Mouse (Mus musculus) CH12.LX (cell line): ENCODE measurements around the gene Schip1.

ENCODE experiments used
- CTCF ChIP-seq, 2 experiments: IDR thresholded peaks in 1 of 2; conservative IDR thresholded peaks in 1 of 2; 2 replicates each; pipeline ENCODE4 v1.5.1; 2011 to 2012; ENCODE audit warnings: low read depth in 2 of 2, low read length in 2 of 2, improper control_type of control experiment in 1 of 2, inconsistent platforms in 1 of 2, mild to moderate bottlenecking in 1 of 2, moderate library complexity in 1 of 2
- E2F4 ChIP-seq: IDR thresholded peaks from 2 replicates; pipeline ENCODE4 v1.6.1; 2011; ENCODE audit warnings: low read depth, low read length, improper control_type of control experiment; ENCODE audit not compliant: insufficient replicate concordance
- EP300 ChIP-seq: IDR thresholded peaks from 2 replicates; pipeline ENCODE4 v1.6.1; 2011; ENCODE audit warnings: low read length, improper control_type of control experiment
- HCFC1 ChIP-seq: IDR thresholded peaks from 2 replicates; pipeline ENCODE4 v1.6.1; 2012; ENCODE audit warnings: low read depth, mild to moderate bottlenecking, inconsistent platforms, low read length, improper control_type of control experiment
- IRF4 ChIP-seq: IDR thresholded peaks from 2 replicates; pipeline ENCODE4 v1.6.1; 2014; ENCODE audit warnings: low read depth, mild to moderate bottlenecking, inconsistent platforms, low read length, improper control_type of control experiment
- MAZ ChIP-seq: IDR thresholded peaks from 2 replicates; pipeline ENCODE4 v1.6.1; 2012; ENCODE audit warnings: low read depth, mild to moderate bottlenecking, inconsistent platforms, low read length, improper control_type of control experiment, moderate library complexity
- MYC ChIP-seq: IDR thresholded peaks from 2 replicates; pipeline ENCODE4 v1.6.1; 2011; ENCODE audit warnings: low read depth, mild to moderate bottlenecking, improper control_type of control experiment, low read length
- NRF1 ChIP-seq: IDR thresholded peaks from 2 replicates; pipeline ENCODE4 v1.6.1; 2014; ENCODE audit warnings: low read depth, mild to moderate bottlenecking, inconsistent platforms, low read length, improper control_type of control experiment, moderate library complexity
- POLR2A ChIP-seq: IDR thresholded peaks from 2 replicates; pipeline ENCODE4 v1.6.1; 2011; ENCODE audit warnings: low read depth, mild to moderate bottlenecking, improper control_type of control experiment, low read length
- ZNF384 ChIP-seq: IDR thresholded peaks from 2 replicates; pipeline ENCODE4 v1.6.1; 2012; ENCODE audit warnings: low read depth, low read length, improper control_type of control experiment, inconsistent platforms

DNA sequence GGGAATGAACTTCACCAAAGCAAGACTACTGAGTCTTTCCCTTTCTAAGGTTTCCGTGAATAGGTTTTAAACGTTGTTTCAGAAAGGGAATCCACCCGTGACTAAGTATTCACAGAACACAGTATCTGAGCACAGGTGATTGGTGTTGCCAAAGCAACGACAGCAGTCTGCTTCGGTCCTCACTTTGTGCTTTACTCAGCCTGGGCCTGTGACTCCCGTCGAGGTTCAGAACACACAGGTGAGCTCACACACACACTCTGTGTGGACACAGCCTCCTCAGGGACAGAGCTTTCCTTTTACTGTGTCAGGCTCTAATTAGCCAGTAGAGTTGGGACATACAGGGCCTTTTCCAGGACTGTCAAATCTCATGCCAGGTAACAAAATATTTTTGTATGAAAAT is 369.8 kb downstream of the Schip1 start:
- TF ChIP-seq MYC (no peak), CTCF (conservative IDR thresholded peaks at IDR 0.05 in 1 of 2, IDR thresholded peaks at IDR 0.05 in 1 of 2; ENCODE audit: low read depth in 2 of 2, low read length in 2 of 2) (no peak), IRF4 (no peak), E2F4 (no peak), MAZ (no peak), NRF1 (no peak), POLR2A (no peak), ZNF384 (no peak), EP300 (no peak), HCFC1 (no peak)
